Comparison of ENCODE assay signal across 8 mouse cellular contexts in genomic region chr7:122067517-122068381, GRCm38 (mm10). TPM values are rescaled to one million over a fixed set of nuclear protein-coding genes. Genes with fewer than 3 reads are reported as not detected.
DNase-seq lines count a peak whose midpoint lies in the region; ATAC-seq and TF ChIP-seq lines count a peak whose summit lies in the region.

No protein-coding gene starts in this region.

- no peak for DNase-seq in heart, adult 2 months
- no peak for DNase-seq in heart, postnatal 25 days (ENCODE audit: low spot score)
- peak; percentile 46 for DNase-seq in 3T3-L1 (ENCODE audit: low read depth, low spot score)
- no peak for DNase-seq in Patski (ENCODE audit: low read depth, low spot score)
- DNase-seq in frontal cortex, postnatal 25 days (ENCODE audit: low spot score in 2 of 2): peak; percentile 17 to 24

- peak overlapping the region; percentile 73 for H3K4me3 ChIP-seq in heart, adult 2 months
- H3K4me3 ChIP-seq in limb, embryonic 12.5 days (replicated peaks): peak overlapping the region; percentile 99
- peak overlapping the region; percentile 100 for H3K4me3 ChIP-seq in neural tube, embryonic 12.5 days

- H3K4me1 ChIP-seq in heart, adult 2 months (ENCODE audit: control insufficient read depth, insufficient read depth, low read length): peaks cover 8% of the 10 kb centered on the region
- H3K4me1 ChIP-seq in limb, embryonic 12.5 days (replicated peaks): peaks cover 27% of the 10 kb centered on the region
- peaks cover 19% of the 10 kb centered on the region for H3K4me1 ChIP-seq in neural tube, embryonic 12.5 days

- no peak for TF ChIP-seq POLR2A in heart, adult 2 months (IDR thresholded peaks at IDR 0.05; ENCODE audit: insufficient read depth, low read depth, low read length)

- H3K9ac ChIP-seq in heart, adult 2 months (ENCODE audit: low read depth, low read length): peak overlapping the region; percentile 97
- H3K9ac ChIP-seq in limb, embryonic 12.5 days (replicated peaks): peak overlapping the region; percentile 98
- peak overlapping the region; percentile 97 for H3K9ac ChIP-seq in neural tube, embryonic 12.5 days

- peaks cover 8% of the 10 kb centered on the region for H3K79me2 ChIP-seq in heart, adult 2 months (replicated peaks; ENCODE audit: control insufficient read depth, insufficient read depth, low read length)

- CTCF ChIA-PET in Patski (lab: Charles Lee): interaction anchor here (0.8 to 1.2 kb wide), 2 partner anchors 31 to 334 kb away, joined by 3 to 4 read pairs; partner anchors contain the start of gene Scnn1g

- TF ChIP-seq EP300 in heart, adult 2 months (IDR thresholded peaks at IDR 0.05; ENCODE audit: insufficient read depth, low read depth, low read length): 0 out of 2 replicates have a peak, but pooled peaks have one; percentile 7

- TF ChIP-seq CTCF in heart, adult 2 months (IDR thresholded peaks at IDR 0.05): peak; percentile 38
- TF ChIP-seq CTCF in Patski (IDR thresholded peaks at IDR 0.05): peak; percentile 40

- H3K4me2 ChIP-seq in limb, embryonic 12.5 days: peak overlapping the region; percentile 81
- H3K4me2 ChIP-seq in neural tube, embryonic 12.5 days (replicated peaks): peak overlapping the region; percentile 79

- intact Hi-C loops in heart, adult 2 months (cut with DNase I): loop anchor here (2.0 to 5.0 kb wide), 4 partner anchors 23 to 85 kb away; partner anchors contain the start of genes Cog7, Dctn5, Ndufab1 and Palb2
- intact Hi-C loops in heart, postnatal 25 days (cut with DNase I): loop anchor here (2.0 to 5.0 kb wide), 2 partner anchors 33 to 85 kb away; partner anchors contain the start of genes Cog7 and Ndufab1

- in situ Hi-C loops in Patski (cut with MboI; ENCODE audit: low pct_unique_long_range_greater_than_20kb): no loop called here

- no peaks in the 10 kb centered on the region for H3K27me3 ChIP-seq in heart, adult 2 months (ENCODE audit: control insufficient read depth, insufficient read depth, low read length)
- no peaks in the 10 kb centered on the region for H3K27me3 ChIP-seq in Patski
- H3K27me3 ChIP-seq in limb, embryonic 12.5 days: no peaks in the 10 kb centered on the region
- H3K27me3 ChIP-seq in neural tube, embryonic 12.5 days (replicated peaks): no peaks in the 10 kb centered on the region

- WGBS in heart, adult 2 months: 1% methylated on average over 58 of the region's 58 CpGs
- 1% methylated on average over 55 of the region's 58 CpGs for WGBS in limb, embryonic 12.5 days
- WGBS in neural tube, embryonic 12.5 days: 2% methylated on average over 58 of the region's 58 CpGs

- ATAC-seq in Patski: peak; percentile 1
- peak; percentile 53 for ATAC-seq in limb, embryonic 12.5 days (ENCODE audit: insufficient number of reproducible peaks, insufficient read depth, low FRiP score, low TSS enrichment, low read depth)
- ATAC-seq in neural tube, embryonic 12.5 days (ENCODE audit: low FRiP score, low read depth): peak; percentile 56
- no peak for ATAC-seq in inflammation-experienced regulatory T-cells, adult 6 months

- H3K36me3 ChIP-seq in heart, adult 2 months (ENCODE audit: control insufficient read depth, insufficient read depth, low read length): peaks cover 36% of the 10 kb centered on the region
- H3K36me3 ChIP-seq in limb, embryonic 12.5 days: peaks cover 39% of the 10 kb centered on the region
- H3K36me3 ChIP-seq in neural tube, embryonic 12.5 days: peaks cover 25% of the 10 kb centered on the region

- POLR2A ChIA-PET in Patski (lab: Charles Lee): no interaction called here

- no peaks in the 10 kb centered on the region for H3K9me3 ChIP-seq in limb, embryonic 12.5 days
- H3K9me3 ChIP-seq in neural tube, embryonic 12.5 days: no peaks in the 10 kb centered on the region

- H3K27ac ChIP-seq in heart, adult 2 months: peak overlapping the region; percentile 98
- peak overlapping the region; percentile 93 for H3K27ac ChIP-seq in limb, embryonic 12.5 days
- peak overlapping the region; percentile 88 for H3K27ac ChIP-seq in neural tube, embryonic 12.5 days

RNA-seq across cellular contexts. Expression of gene Ears2, which starts 0.7 kb away (rescaled TPM):
- 10 to 100 TPM; 11.8 to 12.9 TPM for total RNA-seq in heart, adult 2 months (2021)
- 10.6 and 11.8 TPM in 2 replicates for polyA plus RNA-seq in heart, adult 2 months (2012; rRNA removed)
- 10 to 100 TPM; 11.3 to 12.6 TPM for total RNA-seq in heart, postnatal 25 days (2021)
- polyA plus RNA-seq in Patski (2021): 9.3 TPM
- 15.9 and 16.1 TPM in 2 replicates for polyA plus RNA-seq in limb, embryonic 12.5 days (2016; fragmentation: Nextera tagmentation; extraction: Ambion mirVana)
- polyA plus RNA-seq in neural tube, embryonic 12.5 days (2016; fragmentation: Nextera tagmentation; extraction: Ambion mirVana): 12.5 and 12.8 TPM in 2 replicates
- 1 to 10 TPM; 2.4 to 7.1 (median 4.9) TPM for polyA plus RNA-seq in inflammation-experienced regulatory T-cells, adult 6 months (2017; shearing (Covaris generic))

RNA-seq across cellular contexts. Expression of gene Ubfd1, which starts 0.8 kb away (rescaled TPM):
- 10 to 100 TPM; 30.4 to 37.2 TPM for total RNA-seq in heart, adult 2 months (2021)
- 17.8 and 27.6 TPM in 2 replicates for polyA plus RNA-seq in heart, adult 2 months (2012; rRNA removed)
- total RNA-seq in heart, postnatal 25 days (2021): 10 to 100 TPM; 35.0 to 38.6 TPM
- polyA plus RNA-seq in Patski (2021): 30.9 TPM
- 94.6 and 100.0 TPM in 2 replicates for polyA plus RNA-seq in limb, embryonic 12.5 days (2016; fragmentation: Nextera tagmentation; extraction: Ambion mirVana)
- polyA plus RNA-seq in neural tube, embryonic 12.5 days (2016; fragmentation: Nextera tagmentation; extraction: Ambion mirVana): 89.0 and 91.2 TPM in 2 replicates
- polyA plus RNA-seq in inflammation-experienced regulatory T-cells, adult 6 months (2017; shearing (Covaris generic)): 10 to 100 TPM in 2 of 3 experiments, 1 to 10 TPM in 1; 9.1 to 14.3 (median 10.4) TPM

RNA-seq across cellular contexts. Expression of gene Ndufab1, which starts 33.9 kb away (rescaled TPM):
- 1,000 to 10,000 TPM; 1,546 to 1,742 TPM for total RNA-seq in heart, adult 2 months (2021)
- 502 and 847 TPM in 2 replicates for polyA plus RNA-seq in heart, adult 2 months (2012; rRNA removed)
- total RNA-seq in heart, postnatal 25 days (2021): 1,000 to 10,000 TPM; 1,585 to 1,678 TPM
- 328 TPM for polyA plus RNA-seq in Patski (2021)
- 666 and 716 TPM in 2 replicates for polyA plus RNA-seq in limb, embryonic 12.5 days (2016; fragmentation: Nextera tagmentation; extraction: Ambion mirVana)
- polyA plus RNA-seq in neural tube, embryonic 12.5 days (2016; fragmentation: Nextera tagmentation; extraction: Ambion mirVana): 624 and 642 TPM in 2 replicates
- polyA plus RNA-seq in inflammation-experienced regulatory T-cells, adult 6 months (2017; shearing (Covaris generic)): 100 to 1,000 TPM; 134 to 182 (median 141) TPM

RNA-seq across cellular contexts. Expression of gene Gga2, which starts 46.7 kb away (rescaled TPM):
- total RNA-seq in heart, adult 2 months (2021): 10 to 100 TPM; 25.3 to 28.5 TPM
- polyA plus RNA-seq in heart, adult 2 months (2012; rRNA removed): 25.7 and 30.1 TPM in 2 replicates
- 10 to 100 TPM; 25.7 to 26.9 TPM for total RNA-seq in heart, postnatal 25 days (2021)
- 37.6 TPM for polyA plus RNA-seq in Patski (2021)
- 160 and 166 TPM in 2 replicates for polyA plus RNA-seq in limb, embryonic 12.5 days (2016; fragmentation: Nextera tagmentation; extraction: Ambion mirVana)
- polyA plus RNA-seq in neural tube, embryonic 12.5 days (2016; fragmentation: Nextera tagmentation; extraction: Ambion mirVana): 81.9 and 82.4 TPM in 2 replicates
- polyA plus RNA-seq in inflammation-experienced regulatory T-cells, adult 6 months (2017; shearing (Covaris generic)): 1 to 10 TPM in 2 of 3 experiments, under 1 TPM in 1; 0.92 to 1.6 (median 1.1) TPM

Comparison
In these comparisons a context has a peak if more than half of its experiments do, and no peak if none do; other contexts are left out.
1. DNase-seq: peak in 3T3-L1 (single experiment) and frontal cortex, postnatal 25 days (2 of 2); none in heart, adult 2 months (0 of 2), heart, postnatal 25 days (single experiment) and Patski (single experiment).
2. Peak in every context shown above with its lines, with median percentiles within 50 percentile points of each other: H3K27ac ChIP-seq, H3K4me3 ChIP-seq and H3K9ac ChIP-seq.